Mouse (Mus musculus): ENCODE measurements at regions not wholly inside any gene's neighbourhood (a gene's known extent, or its start where the extent isn't known, plus 50 kb on each side); places are given as distances from the start of the nearest gene placed in this dataset.

GRCm38 (mm10) chr8:103912983-103913926, 188.2 kb upstream of the Cdh5 start:
- H3K27ac ChIP-seq: no peak overlapping the region
- no peak for ATAC-seq (replicated peaks; ENCODE audit: insufficient number of reproducible peaks, insufficient read depth, low FRiP score, low read depth)

DNA sequence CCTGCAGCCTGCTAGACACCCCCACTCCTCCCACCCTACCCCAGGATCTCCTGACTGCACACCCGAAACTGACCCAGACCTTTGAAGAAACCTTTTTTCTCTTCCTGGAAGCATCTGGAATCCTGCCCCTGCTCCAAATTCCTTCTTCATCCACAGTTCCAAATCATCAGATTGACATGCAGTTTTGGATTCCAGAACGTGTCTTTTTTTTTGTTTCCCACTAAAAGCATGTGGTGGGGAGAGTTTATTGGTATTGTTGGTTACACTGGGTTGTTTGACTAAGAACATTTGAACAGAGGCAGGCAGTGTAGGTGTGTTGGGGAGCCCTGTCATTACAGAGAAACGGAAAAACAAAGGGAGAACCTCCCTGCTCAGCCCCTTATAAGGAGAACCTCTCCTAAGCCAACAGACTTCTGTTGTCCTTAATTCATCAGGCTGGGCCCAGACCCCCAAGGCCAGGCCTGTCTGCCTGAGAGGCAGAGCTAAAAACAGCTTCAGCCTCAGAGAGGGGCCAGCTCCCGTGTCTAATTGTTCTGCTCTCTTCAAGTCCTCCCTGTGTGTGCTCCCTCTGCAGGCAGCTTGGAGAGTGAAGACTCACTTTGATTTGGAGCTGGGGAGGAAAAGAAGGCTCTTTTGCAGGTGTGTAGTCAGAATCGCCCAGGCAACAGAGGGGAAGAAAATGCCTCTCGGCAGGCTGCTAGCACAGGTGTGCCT, 187.3 kb upstream of the Cdh5 start:
- Histone ChIP-seq H3K9ac (no peak overlapping the region), H3K27ac (no peak overlapping the region), H3K27me3 (no peaks in the 10 kb centered on the region), H3K36me3 (no peaks in the 10 kb centered on the region), H3K4me2 (no peak overlapping the region), H3K4me3 (no peak overlapping the region), H3K4me1 (replicated peaks) (0 out of 2 replicates have a peak, but pooled peaks cover 3% of the 10 kb centered on the region), H3K9me3 (replicated peaks) (no peaks in the 10 kb centered on the region)
- WGBS: 34% methylated on average over 6 of the region's 6 CpGs
- ATAC-seq (replicated peaks; ENCODE audit: insufficient number of reproducible peaks, insufficient read depth, low FRiP score, low read depth): no peak

More at GRCm38 (mm10) chr8:103912983-103913926, 188.2 kb upstream of the Cdh5 start:
- no peak overlapping the region for H3K9ac ChIP-seq
- H3K36me3 ChIP-seq: no peaks in the 10 kb centered on the region
- no peak overlapping the region for H3K4me2 ChIP-seq
- no peaks in the 10 kb centered on the region for H3K27me3 ChIP-seq
- H3K4me3 ChIP-seq: no peak overlapping the region
- 78% methylated on average over 9 of the region's 9 CpGs for WGBS
- no peaks in the 10 kb centered on the region for H3K9me3 ChIP-seq (replicated peaks)
- 0 out of 2 replicates have a peak, but pooled peaks cover 3% of the 10 kb centered on the region for H3K4me1 ChIP-seq (replicated peaks)

DNA sequence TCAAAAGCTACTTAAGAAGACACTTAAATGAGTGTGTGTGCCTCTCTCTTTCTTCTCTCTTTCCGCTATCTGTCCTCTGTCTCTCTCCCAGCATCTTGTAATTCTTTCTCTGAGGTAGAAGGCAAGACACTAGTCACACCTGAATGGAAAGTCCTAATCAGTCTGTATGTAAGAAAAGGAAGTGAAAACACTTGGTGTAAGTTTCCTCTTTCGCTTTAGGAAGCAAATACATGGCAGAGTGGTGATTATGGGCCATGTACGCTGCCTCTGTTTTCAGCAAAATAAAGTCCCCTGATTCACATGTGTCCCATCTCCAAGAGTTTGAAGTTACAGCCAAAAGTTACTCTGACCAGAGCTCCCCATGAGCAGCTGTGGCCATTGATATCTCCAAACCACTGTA, 182.1 kb upstream of the Cdh5 start:
- Histone ChIP-seq H3K9me3 (replicated peaks) (no peaks in the 10 kb centered on the region), H3K9ac (no peak overlapping the region), H3K4me2 (no peak overlapping the region), H3K4me3 (no peak overlapping the region), H3K4me1 (replicated peaks) (no peaks in the 10 kb centered on the region), H3K27ac (no peak overlapping the region), H3K36me3 (no peaks in the 10 kb centered on the region), H3K27me3 (no peaks in the 10 kb centered on the region)
- WGBS: 88% methylated on average over 3 of the region's 3 CpGs
- ATAC-seq (replicated peaks; ENCODE audit: insufficient number of reproducible peaks, insufficient read depth, low FRiP score, low read depth): no peak

DNA sequence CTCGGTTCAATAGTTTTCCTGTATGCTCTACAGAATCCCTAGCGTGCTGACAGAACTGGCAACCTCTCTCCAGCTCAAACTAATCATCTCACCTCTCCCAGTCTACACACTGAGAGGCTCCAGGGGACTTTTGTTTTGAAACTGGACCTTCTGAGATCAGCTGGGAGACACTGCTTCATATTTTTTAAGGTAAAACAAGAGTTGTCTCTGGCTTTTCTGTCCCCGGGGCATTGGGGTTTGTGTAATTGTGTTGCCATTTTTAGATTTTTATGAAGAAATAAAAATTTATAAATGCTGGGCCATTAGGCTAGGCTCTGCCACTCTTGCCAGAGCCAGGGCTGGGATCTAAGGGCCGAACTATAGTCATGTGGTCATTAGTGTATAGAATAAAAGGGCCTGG, 179.8 kb upstream of the Cdh5 start:
- no peak for ATAC-seq (replicated peaks; ENCODE audit: insufficient number of reproducible peaks, insufficient read depth, low FRiP score, low read depth)
- H3K27me3 ChIP-seq: no peaks in the 10 kb centered on the region
- no peak overlapping the region for H3K4me2 ChIP-seq
- H3K4me1 ChIP-seq (replicated peaks): no peaks in the 10 kb centered on the region
- no peak overlapping the region for H3K9ac ChIP-seq
- no peak overlapping the region for H3K4me3 ChIP-seq
- WGBS: 82% methylated on average over 4 of the region's 4 CpGs
- H3K9me3 ChIP-seq (replicated peaks): no peaks in the 10 kb centered on the region
- no peak overlapping the region for H3K27ac ChIP-seq
- H3K36me3 ChIP-seq: no peaks in the 10 kb centered on the region

GRCm38 (mm10) chr8:103922746-103923145, 178.7 kb upstream of the Cdh5 start:
- H3K4me1 ChIP-seq (replicated peaks): no peaks in the 10 kb centered on the region
- H3K9me3 ChIP-seq (replicated peaks): no peaks in the 10 kb centered on the region
- H3K4me2 ChIP-seq: no peak overlapping the region
- no peaks in the 10 kb centered on the region for H3K27me3 ChIP-seq
- H3K4me3 ChIP-seq: no peak overlapping the region
- H3K9ac ChIP-seq: no peak overlapping the region
- ATAC-seq (replicated peaks; ENCODE audit: insufficient number of reproducible peaks, insufficient read depth, low FRiP score, low read depth): no peak
- no peaks in the 10 kb centered on the region for H3K36me3 ChIP-seq
- H3K27ac ChIP-seq: no peak overlapping the region
- 77% methylated on average over 2 of the region's 2 CpGs for WGBS

GRCm38 (mm10) chr8:103932681-103933080, 168.7 kb upstream of the Cdh5 start:
- no peak overlapping the region for H3K4me3 ChIP-seq
- H3K9ac ChIP-seq: no peak overlapping the region
- H3K4me1 ChIP-seq (replicated peaks): 0 out of 2 replicates have a peak, but pooled peaks cover 3% of the 10 kb centered on the region
- no peaks in the 10 kb centered on the region for H3K36me3 ChIP-seq
- no peaks in the 10 kb centered on the region for H3K9me3 ChIP-seq (replicated peaks)
- 70% methylated on average over 1 of the region's 1 CpGs for WGBS
- no peak overlapping the region for H3K27ac ChIP-seq
- no peak for ATAC-seq (replicated peaks; ENCODE audit: insufficient number of reproducible peaks, insufficient read depth, low FRiP score, low read depth)
- no peak overlapping the region for H3K4me2 ChIP-seq
- no peaks in the 10 kb centered on the region for H3K27me3 ChIP-seq

DNA sequence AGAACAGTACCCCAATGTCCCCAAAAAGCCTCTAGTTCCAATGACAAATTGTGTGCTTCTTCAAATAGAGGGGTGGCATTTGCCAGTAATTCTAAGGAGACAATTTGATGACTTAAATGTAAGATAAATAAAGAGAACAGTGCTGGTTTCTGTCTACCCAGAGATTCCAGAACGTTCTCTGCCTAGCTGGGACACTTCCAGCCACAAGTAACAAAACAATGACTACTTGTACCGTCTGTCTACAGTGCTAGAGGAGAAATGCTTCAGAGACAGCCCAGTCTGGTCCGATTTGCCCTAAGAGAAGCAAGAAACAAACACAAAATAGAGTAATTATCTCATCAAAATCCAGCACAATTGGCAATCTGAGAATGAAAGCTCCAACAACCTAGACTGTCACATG, 164.9 kb upstream of the Cdh5 start:
- 52% methylated on average over 3 of the region's 3 CpGs for WGBS
- Histone ChIP-seq H3K9me3 (replicated peaks) (no peaks in the 10 kb centered on the region), H3K4me2 (no peak overlapping the region), H3K27ac (no peak overlapping the region), H3K27me3 (no peaks in the 10 kb centered on the region), H3K9ac (no peak overlapping the region), H3K4me1 (replicated peaks) (peaks cover 7% of the 10 kb centered on the region), H3K4me3 (no peak overlapping the region), H3K36me3 (no peaks in the 10 kb centered on the region)
- ATAC-seq (replicated peaks; ENCODE audit: insufficient number of reproducible peaks, insufficient read depth, low FRiP score, low read depth): no peak

DNA sequence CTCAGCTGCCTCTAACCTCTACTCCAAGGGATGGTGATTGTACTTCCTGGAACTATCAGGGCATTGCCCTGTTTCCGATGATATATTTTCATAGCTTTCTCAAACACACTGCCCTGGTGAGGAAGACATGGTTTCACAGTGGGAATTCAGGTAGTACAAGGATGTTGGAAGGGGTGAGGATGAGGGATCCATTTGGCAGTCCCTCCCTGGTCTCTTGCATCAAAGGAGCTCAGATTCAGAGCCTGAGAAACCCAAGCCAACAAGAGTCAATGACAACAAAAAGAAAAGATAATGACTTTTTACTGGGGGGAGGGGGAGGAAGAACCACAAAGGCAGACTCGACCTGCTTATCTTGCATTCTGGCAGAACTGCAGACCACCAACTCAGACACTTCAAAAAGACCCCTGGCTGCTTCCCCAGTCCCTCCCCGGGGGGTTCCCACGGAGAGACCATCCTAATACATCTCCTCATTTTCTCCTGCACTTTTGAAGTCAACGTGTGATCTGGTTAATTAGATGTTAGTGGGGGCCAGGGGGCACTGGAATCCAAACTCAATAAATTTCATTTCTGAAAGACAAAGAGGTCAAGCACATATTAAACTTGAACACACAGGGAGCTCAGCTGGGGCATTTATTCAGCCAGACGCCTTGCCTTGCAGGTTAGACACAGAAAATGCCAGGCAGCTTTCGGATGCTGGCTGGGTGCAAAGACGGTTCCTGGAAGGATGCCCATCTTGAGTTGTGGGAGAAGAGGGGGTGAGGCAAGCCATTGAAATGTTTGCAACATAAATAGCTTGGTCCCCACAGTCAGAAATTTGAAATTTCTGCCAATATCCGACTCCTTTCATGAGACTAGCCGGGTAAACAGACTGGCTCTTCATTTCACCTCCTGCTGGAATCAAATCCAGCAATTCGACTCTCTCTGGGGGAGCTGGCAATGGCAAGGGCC, 162.9 kb upstream of the Cdh5 start:
- no peak overlapping the region for H3K4me2 ChIP-seq
- H3K9me3 ChIP-seq (replicated peaks): no peaks in the 10 kb centered on the region
- no peak for ATAC-seq (replicated peaks; ENCODE audit: insufficient number of reproducible peaks, insufficient read depth, low FRiP score, low read depth)
- H3K27ac ChIP-seq: no peak overlapping the region
- H3K9ac ChIP-seq: no peak overlapping the region
- H3K36me3 ChIP-seq: no peaks in the 10 kb centered on the region
- H3K4me1 ChIP-seq (replicated peaks): peaks cover 7% of the 10 kb centered on the region
- no peak overlapping the region for H3K4me3 ChIP-seq
- WGBS: 22% methylated on average over 11 of the region's 11 CpGs
- no peaks in the 10 kb centered on the region for H3K27me3 ChIP-seq

- Histone ChIP-seq H3K4me1 (replicated peaks) (peaks cover 4% of the 10 kb centered on the region), H3K4me3 (no peak overlapping the region), H3K4me2 (no peak overlapping the region), H3K9ac (no peak overlapping the region), H3K36me3 (no peaks in the 10 kb centered on the region), H3K27ac (no peak overlapping the region), H3K9me3 (replicated peaks) (no peaks in the 10 kb centered on the region), H3K27me3 (no peaks in the 10 kb centered on the region)
- WGBS: 80% methylated on average over 6 of the region's 6 CpGs
- ATAC-seq (replicated peaks; ENCODE audit: insufficient number of reproducible peaks, insufficient read depth, low FRiP score, low read depth): no peak
Measured at GRCm38 (mm10) chr8:103940958-103941532, 160.4 kb upstream of the Cdh5 start.

- Histone ChIP-seq H3K4me1 (replicated peaks) (no peaks in the 10 kb centered on the region), H3K4me3 (no peak overlapping the region), H3K9ac (no peak overlapping the region), H3K27me3 (no peaks in the 10 kb centered on the region), H3K4me2 (no peak overlapping the region), H3K36me3 (no peaks in the 10 kb centered on the region), H3K9me3 (replicated peaks) (no peaks in the 10 kb centered on the region), H3K27ac (no peak overlapping the region)
- no peak for ATAC-seq (replicated peaks; ENCODE audit: insufficient number of reproducible peaks, insufficient read depth, low FRiP score, low read depth)
- WGBS: 73% methylated on average over 5 of the region's 5 CpGs
Measured at GRCm38 (mm10) chr8:103948474-103948873, 153.0 kb upstream of the Cdh5 start.

All from heart, embryonic 15.5 days (tissue).